In the genomic region with DNA sequence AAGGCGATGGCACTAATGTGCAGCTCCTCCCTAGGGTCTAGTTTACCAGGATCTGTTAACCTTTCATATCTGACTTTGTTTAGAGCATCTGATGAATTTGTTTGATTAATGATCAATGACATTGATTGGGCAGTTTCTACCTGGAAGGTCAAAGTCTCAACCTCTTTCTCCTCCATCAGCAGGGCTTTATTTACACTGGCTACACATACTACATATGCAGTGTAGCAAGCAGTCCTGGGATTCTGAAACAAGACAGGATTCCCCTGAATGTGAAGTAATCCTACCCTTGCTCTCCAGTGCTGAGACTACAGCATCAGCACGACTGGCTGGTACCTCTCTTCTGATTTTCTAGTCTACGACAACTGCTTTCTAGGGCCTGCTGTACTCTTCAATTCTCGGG, we compare ENCODE assay signal across 16 mouse cellular contexts. TPM values are rescaled to one million over a fixed set of nuclear protein-coding genes. Genes with fewer than 3 reads are reported as not detected.
"Had no signal": no experiment of that assay in that cellular context is flagged by ENCODE, and none has a peak within 500 bp of the region (broad histone marks: within the 10 kb centered on the region; RNA-seq: fewer than 3 reads in every experiment).

No protein-coding gene starts in this region.

- DNase-seq: kidney, adult 2 months; kidney, postnatal 25 days; layer of hippocampus, adult 9-11 months; lung, adult 18-20 months; lung, postnatal 10 days; lung, postnatal 36 days; midbrain, embryonic 14.5 days; thymus, postnatal 25 days had no signal

- H3K4me3 ChIP-seq: layer of hippocampus, adult 2 months; limb, embryonic 10.5 days; limb, embryonic 13.5 days; lung, embryonic 15.5 days had no signal

- H3K4me1 ChIP-seq: limb, embryonic 10.5 days; limb, embryonic 13.5 days; lung, embryonic 15.5 days had no signal

- H3K4me2 ChIP-seq: limb, embryonic 13.5 days; lung, embryonic 15.5 days; midbrain, embryonic 11.5 days had no signal

- H3K9me3 ChIP-seq: limb, embryonic 10.5 days; limb, embryonic 13.5 days; lung, embryonic 15.5 days had no signal

- H3K27ac ChIP-seq: kidney, postnatal 0 days; layer of hippocampus, adult 2 months; limb, embryonic 10.5 days; limb, embryonic 13.5 days; lung, embryonic 15.5 days had no signal

- H3K9ac ChIP-seq: limb, embryonic 13.5 days; lung, embryonic 15.5 days had no signal

- ATAC-seq: intestine, postnatal 0 days had no signal

- H3K27me3 ChIP-seq: limb, embryonic 13.5 days; lung, embryonic 15.5 days had no signal

RNA-seq across cellular contexts. Expression of gene Cd40, which starts 48.6 kb away (rescaled TPM):
- total RNA-seq: megakaryocyte-erythroid progenitor cell, adult 5-6 weeks had no signal
